Mouse (Mus musculus): ENCODE measurements around the gene Rab3il1. TPM values are rescaled to one million over a fixed set of nuclear protein-coding genes. Genes with fewer than 3 reads are reported as not detected.

The Rab3il1 gene
- total RNA-seq, 2 experiments from 2014 or later: 8.5 to 9.9 TPM

GRCm38 (mm10) chr19:9982151-9982851 lies 19.2 kb upstream of the Rab3il1 start:
- intact Hi-C loops (cut with DNase I): no loop called here
- DNase-seq (ENCODE audit: low spot score in 2 of 2): peak; percentile 97

GRCm38 (mm10) chr19:9982852-9983542 lies 18.5 kb upstream of the Rab3il1 start:
- intact Hi-C loops (cut with DNase I): no loop called here
- peak in 1 of 2 experiments; percentile 73 for DNase-seq (ENCODE audit: low spot score in 2 of 2)

GRCm38 (mm10) chr19:9984111-9985055 lies 17.1 kb upstream of the Rab3il1 start:
- no peak for DNase-seq (ENCODE audit: low spot score in 2 of 2)
- intact Hi-C loops (cut with DNase I): no loop called here

GRCm38 (mm10) chr19:9985190-9985899 lies 16.1 kb upstream of the Rab3il1 start:
- intact Hi-C loops (cut with DNase I): no loop called here

GRCm38 (mm10) chr19:9985900-9986421 lies 15.5 kb upstream of the Rab3il1 start:
- intact Hi-C loops (cut with DNase I): no loop called here
- no peak for DNase-seq (ENCODE audit: low spot score in 2 of 2)

More at GRCm38 (mm10) chr19:9985190-9985899, 16.1 kb upstream of the Rab3il1 start:
- no peak for DNase-seq (ENCODE audit: low spot score in 2 of 2)

GRCm38 (mm10) chr19:9987192-9987591 lies 14.3 kb upstream of the Rab3il1 start:
- intact Hi-C loops (cut with DNase I): no loop called here
- DNase-seq (ENCODE audit: low spot score in 2 of 2): no peak

- intact Hi-C loops (cut with DNase I): no loop called here
- DNase-seq (ENCODE audit: low spot score in 2 of 2): no peak
Observed at GRCm38 (mm10) chr19:9987593-9987992, 13.9 kb upstream of the Rab3il1 start.

- DNase-seq (ENCODE audit: low spot score in 2 of 2): no peak
- intact Hi-C loops (cut with DNase I): loop anchor here (1.0 kb wide), 1 partner anchor 73 kb away; no protein-coding TSS in a partner anchor
Observed at GRCm38 (mm10) chr19:9989171-9989883, 12.1 kb upstream of the Rab3il1 start.

- intact Hi-C loops (cut with DNase I): loop anchor here (1.0 to 5.0 kb wide), 3 partner anchors 35 to 74 kb away; no protein-coding TSS in a partner anchor
- no peak for DNase-seq (ENCODE audit: low spot score in 2 of 2)
Observed at GRCm38 (mm10) chr19:9989884-9990256, 11.6 kb upstream of the Rab3il1 start.

GRCm38 (mm10) chr19:9991304-9991703 lies 10.2 kb upstream of the Rab3il1 start:
- intact Hi-C loops (cut with DNase I): loop anchor here (2.0 to 5.0 kb wide), 2 partner anchors 37 to 41 kb away; no protein-coding TSS in a partner anchor
- peak; percentile 62 to 80 for DNase-seq (ENCODE audit: low spot score in 2 of 2)

GRCm38 (mm10) chr19:9992011-9992958 lies 9.2 kb upstream of the Rab3il1 start:
- no peak for DNase-seq (ENCODE audit: low spot score in 2 of 2)
- intact Hi-C loops (cut with DNase I): loop anchor here (5.0 kb wide), 1 partner anchor 40 kb away; no protein-coding TSS in a partner anchor

GRCm38 (mm10) chr19:9993036-9993656 lies 8.3 kb upstream of the Rab3il1 start:
- intact Hi-C loops (cut with DNase I): loop anchor here (5.0 kb wide), 1 partner anchor 39 kb away; no protein-coding TSS in a partner anchor

GRCm38 (mm10) chr19:9997204-9998062 lies 4.0 kb upstream of the Rab3il1 start:
- intact Hi-C loops (cut with DNase I): no loop called here
- no peak for DNase-seq (ENCODE audit: low spot score in 2 of 2)

More at GRCm38 (mm10) chr19:9993036-9993656, 8.3 kb upstream of the Rab3il1 start:
- peak; percentile 71 to 81 for DNase-seq (ENCODE audit: low spot score in 2 of 2)

GRCm38 (mm10) chr19:9998063-9998416 lies 3.4 kb upstream of the Rab3il1 start:
- intact Hi-C loops (cut with DNase I): no loop called here
- no peak for DNase-seq (ENCODE audit: low spot score in 2 of 2)

GRCm38 (mm10) chr19:9998736-9999486 lies 2.6 kb upstream of the Rab3il1 start:
- DNase-seq (ENCODE audit: low spot score in 2 of 2): no peak
- intact Hi-C loops (cut with DNase I): no loop called here

Measured in left cerebral cortex, postnatal 36 days (tissue).